Mouse (Mus musculus): ENCODE results near the gene Pdpn. TPM values are rescaled to one million over a fixed set of nuclear protein-coding genes. Genes with fewer than 3 reads are reported as not detected.
A peak's percentile ranks its signal among the peaks of the same experiment; 100 is the strongest.

Pdpn gene
- polyA plus RNA-seq, 1 experiment from 2014 or later, result 31.1 TPM

- H3K27me3 ChIP-seq, result peaks cover 6% of the 10 kb centered on the region; the same call in 1 of the 2 replicates
- H3K4me1 ChIP-seq, result peaks cover 59% of the 10 kb centered on the region
- peak overlapping the region; percentile 71 for H3K27ac ChIP-seq
- ATAC-seq (ENCODE audit: insufficient number of reproducible peaks, insufficient read depth, low FRiP score, low TSS enrichment, low read depth), result peak; percentile 27
- peaks cover 7% of the 10 kb centered on the region; the same call in 1 of the 2 replicates for H3K36me3 ChIP-seq
- H3K9ac ChIP-seq, result peak overlapping the region; percentile 57; the same call in 1 of the 2 replicates
- H3K4me3 ChIP-seq, result peak overlapping the region; percentile 27
- 6% methylated on average over 12 of the region's 12 CpGs for WGBS
- H3K9me3 ChIP-seq, result no peaks in the 10 kb centered on the region
- H3K4me2 ChIP-seq, result peak overlapping the region; percentile 55
Measured at GRCm38 (mm10) chr4:143297016-143297556, 2.3 kb downstream of the Pdpn start.

GRCm38 (mm10) chr4:143296153-143296552 lies 3.2 kb downstream of the Pdpn start:
- Histone ChIP-seq H3K4me3 (no peak overlapping the region), H3K36me3 (peaks cover 7% of the 10 kb centered on the region; the same call in 1 of the 2 replicates), H3K9ac (no peak overlapping the region), H3K4me2 (peak overlapping the region; percentile 22; the same call in 1 of the 2 replicates), H3K27ac (peak overlapping the region; percentile 66; the same call in 1 of the 2 replicates), H3K27me3 (peaks cover 6% of the 10 kb centered on the region; the same call in 1 of the 2 replicates), H3K9me3 (no peaks in the 10 kb centered on the region), H3K4me1 (peaks cover 59% of the 10 kb centered on the region)
- no peak for ATAC-seq (ENCODE audit: insufficient number of reproducible peaks, insufficient read depth, low FRiP score, low TSS enrichment, low read depth)
- WGBS, result 63% methylated on average over 5 of the region's 5 CpGs

- 69% methylated on average over 6 of the region's 6 CpGs for WGBS
- ATAC-seq (ENCODE audit: insufficient number of reproducible peaks, insufficient read depth, low FRiP score, low TSS enrichment, low read depth), result no peak
- peaks cover 7% of the 10 kb centered on the region; the same call in 1 of the 2 replicates for H3K36me3 ChIP-seq
- H3K9ac ChIP-seq, result no peak overlapping the region
- H3K4me2 ChIP-seq, result no peak overlapping the region
- no peak overlapping the region for H3K27ac ChIP-seq
- peaks cover 46% of the 10 kb centered on the region for H3K4me1 ChIP-seq
- no peak overlapping the region for H3K4me3 ChIP-seq
- H3K27me3 ChIP-seq, result peaks cover 4% of the 10 kb centered on the region; the same call in 1 of the 2 replicates
- H3K9me3 ChIP-seq, result no peaks in the 10 kb centered on the region
Measured at GRCm38 (mm10) chr4:143294324-143294723, 5.0 kb downstream of the Pdpn start.

- H3K4me1 ChIP-seq, result peaks cover 16% of the 10 kb centered on the region; the same call in 1 of the 2 replicates
- no peak overlapping the region for H3K27ac ChIP-seq
- no peaks in the 10 kb centered on the region for H3K27me3 ChIP-seq
- H3K9ac ChIP-seq, result no peak overlapping the region
- WGBS, result 35% methylated on average over 7 of the region's 7 CpGs
- ATAC-seq (ENCODE audit: insufficient number of reproducible peaks, insufficient read depth, low FRiP score, low TSS enrichment, low read depth), result no peak
- peaks cover 7% of the 10 kb centered on the region; the same call in 1 of the 2 replicates for H3K36me3 ChIP-seq
- no peak overlapping the region for H3K4me3 ChIP-seq
- H3K9me3 ChIP-seq, result no peaks in the 10 kb centered on the region
- no peak overlapping the region for H3K4me2 ChIP-seq
Measured at GRCm38 (mm10) chr4:143288880-143289279, 10.5 kb downstream of the Pdpn start.

GRCm38 (mm10) chr4:143288473-143288872 lies 10.9 kb downstream of the Pdpn start:
- Histone ChIP-seq H3K4me1 (peaks cover 16% of the 10 kb centered on the region; the same call in 1 of the 2 replicates), H3K27ac (no peak overlapping the region), H3K9me3 (no peaks in the 10 kb centered on the region), H3K4me3 (no peak overlapping the region), H3K4me2 (no peak overlapping the region), H3K27me3 (no peaks in the 10 kb centered on the region), H3K9ac (no peak overlapping the region), H3K36me3 (peaks cover 5% of the 10 kb centered on the region; the same call in 1 of the 2 replicates)
- 51% methylated on average over 6 of the region's 6 CpGs for WGBS
- ATAC-seq (ENCODE audit: insufficient number of reproducible peaks, insufficient read depth, low FRiP score, low TSS enrichment, low read depth), result no peak

- no peak overlapping the region for H3K4me3 ChIP-seq
- no peak overlapping the region for H3K27ac ChIP-seq
- H3K27me3 ChIP-seq, result no peaks in the 10 kb centered on the region
- no peaks in the 10 kb centered on the region for H3K9me3 ChIP-seq
- H3K4me1 ChIP-seq, result peaks cover 16% of the 10 kb centered on the region; the same call in 1 of the 2 replicates
- no peak overlapping the region for H3K4me2 ChIP-seq
- no peaks in the 10 kb centered on the region for H3K36me3 ChIP-seq
- no peak overlapping the region for H3K9ac ChIP-seq
- no peak for ATAC-seq (ENCODE audit: insufficient number of reproducible peaks, insufficient read depth, low FRiP score, low TSS enrichment, low read depth)
- WGBS, result 75% methylated on average over 4 of the region's 4 CpGs
Measured at GRCm38 (mm10) chr4:143287065-143287464, 12.3 kb downstream of the Pdpn start.

- Histone ChIP-seq H3K36me3 (no peaks in the 10 kb centered on the region), H3K9ac (no peak overlapping the region), H3K4me1 (peaks cover 28% of the 10 kb centered on the region), H3K9me3 (no peaks in the 10 kb centered on the region), H3K4me3 (no peak overlapping the region), H3K4me2 (peak overlapping the region; percentile 22; the same call in 1 of the 2 replicates), H3K27ac (peak overlapping the region; percentile 79), H3K27me3 (no peaks in the 10 kb centered on the region)
- WGBS, result 84% methylated on average over 3 of the region's 3 CpGs
- no peak for ATAC-seq (ENCODE audit: insufficient number of reproducible peaks, insufficient read depth, low FRiP score, low TSS enrichment, low read depth)
Measured at GRCm38 (mm10) chr4:143280166-143280565, 19.2 kb downstream of the Pdpn start.

- 38% methylated on average over 12 of the region's 12 CpGs for WGBS
- ATAC-seq (ENCODE audit: insufficient number of reproducible peaks, insufficient read depth, low FRiP score, low TSS enrichment, low read depth), result no peak
- Histone ChIP-seq H3K27ac (peak overlapping the region; percentile 79), H3K36me3 (no peaks in the 10 kb centered on the region), H3K4me2 (peak overlapping the region; percentile 22), H3K4me1 (peaks cover 28% of the 10 kb centered on the region), H3K9ac (no peak overlapping the region), H3K27me3 (no peaks in the 10 kb centered on the region), H3K9me3 (no peaks in the 10 kb centered on the region), H3K4me3 (no peak overlapping the region)
Measured at GRCm38 (mm10) chr4:143279661-143280060, 19.7 kb downstream of the Pdpn start.

GRCm38 (mm10) chr4:143279016-143279415 lies 20.3 kb downstream of the Pdpn start:
- no peaks in the 10 kb centered on the region for H3K27me3 ChIP-seq
- H3K4me2 ChIP-seq, result peak overlapping the region; percentile 46
- 85% methylated on average over 5 of the region's 5 CpGs for WGBS
- no peaks in the 10 kb centered on the region for H3K9me3 ChIP-seq
- H3K27ac ChIP-seq, result peak overlapping the region; percentile 44; the same call in 1 of the 2 replicates
- H3K36me3 ChIP-seq, result no peaks in the 10 kb centered on the region; the same call in 1 of the 2 replicates
- peaks cover 24% of the 10 kb centered on the region for H3K4me1 ChIP-seq
- H3K4me3 ChIP-seq, result no peak overlapping the region
- no peak overlapping the region for H3K9ac ChIP-seq
- ATAC-seq (ENCODE audit: insufficient number of reproducible peaks, insufficient read depth, low FRiP score, low TSS enrichment, low read depth), result no peak

- Histone ChIP-seq H3K36me3 (peaks cover 4% of the 10 kb centered on the region; the same call in 1 of the 2 replicates), H3K27me3 (no peaks in the 10 kb centered on the region), H3K4me2 (peak overlapping the region; percentile 46), H3K9ac (0 out of 2 replicates have a peak overlapping the region, but pooled peaks have one; percentile 41), H3K9me3 (no peaks in the 10 kb centered on the region), H3K4me3 (peak overlapping the region; percentile 12; the same call in 1 of the 2 replicates), H3K4me1 (peaks cover 24% of the 10 kb centered on the region), H3K27ac (peak overlapping the region; percentile 65)
- whole genome bisulfite sequencing, result 10% methylated on average over 14 of the region's 14 CpGs
- peak; percentile 65 for ATAC-seq (ENCODE audit: insufficient number of reproducible peaks, insufficient read depth, low FRiP score, low TSS enrichment, low read depth)
Measured at GRCm38 (mm10) chr4:143278429-143278871, 20.9 kb downstream of the Pdpn start.

- Histone ChIP-seq H3K9me3 (no peaks in the 10 kb centered on the region), H3K9ac (no peak overlapping the region), H3K4me2 (no peak overlapping the region), H3K4me1 (peaks cover 24% of the 10 kb centered on the region), H3K27me3 (no peaks in the 10 kb centered on the region), H3K27ac (no peak overlapping the region), H3K36me3 (peaks cover 14% of the 10 kb centered on the region; the same call in 1 of the 2 replicates), H3K4me3 (no peak overlapping the region)
- WGBS, result 83% methylated on average over 6 of the region's 6 CpGs
- no peak for ATAC-seq (ENCODE audit: insufficient number of reproducible peaks, insufficient read depth, low FRiP score, low TSS enrichment, low read depth)
Measured at GRCm38 (mm10) chr4:143277319-143277718, 22.0 kb downstream of the Pdpn start.

- H3K4me2 ChIP-seq, result no peak overlapping the region
- no peaks in the 10 kb centered on the region for H3K9me3 ChIP-seq
- H3K4me3 ChIP-seq, result no peak overlapping the region
- no peak overlapping the region for H3K9ac ChIP-seq
- no peaks in the 10 kb centered on the region for H3K4me1 ChIP-seq
- H3K36me3 ChIP-seq, result peaks cover 21% of the 10 kb centered on the region; the same call in 1 of the 2 replicates
- no peak for ATAC-seq (ENCODE audit: insufficient number of reproducible peaks, insufficient read depth, low FRiP score, low TSS enrichment, low read depth)
- no peak overlapping the region for H3K27ac ChIP-seq
- H3K27me3 ChIP-seq, result no peaks in the 10 kb centered on the region
- 89% methylated on average over 6 of the region's 6 CpGs for WGBS
Measured at GRCm38 (mm10) chr4:143271571-143271970, 27.8 kb downstream of the Pdpn start.

Measured in embryonic facial prominence, embryonic 13.5 days (tissue).